Mouse (Mus musculus) E14TG2a.4 (cell line): ENCODE results near the gene Mef2c.

Source experiments
- CTCF ChIP-seq: conservative IDR thresholded peaks from 2 replicates; pipeline ENCODE4 v1.5.1; 2014; ENCODE audit warnings: low read length
- NANOG ChIP-seq: IDR thresholded peaks from 2 replicates; pipeline ENCODE4 v1.6.1; 2014; ENCODE audit warnings: borderline replicate concordance, low read length, mixed read lengths
- POU5F1 ChIP-seq: IDR thresholded peaks from 2 replicates; pipeline ENCODE4 v1.6.1; 2014; ENCODE audit warnings: low read length, borderline replicate concordance

GRCm38 (mm10) chr13:83542666-83543065 lies 38.8 kb downstream of the Mef2c start:
- TF ChIP-seq CTCF (no peak), NANOG (no peak), POU5F1 (no peak)
